Mouse (Mus musculus): ENCODE measurements around the gene Scaf4. TPM values are rescaled to one million over a fixed set of nuclear protein-coding genes. Genes with fewer than 3 reads are reported as not detected.

Gene Scaf4
- polyA plus RNA-seq, 1 experiment from 2014 or later, result 25.0 TPM

DNA sequence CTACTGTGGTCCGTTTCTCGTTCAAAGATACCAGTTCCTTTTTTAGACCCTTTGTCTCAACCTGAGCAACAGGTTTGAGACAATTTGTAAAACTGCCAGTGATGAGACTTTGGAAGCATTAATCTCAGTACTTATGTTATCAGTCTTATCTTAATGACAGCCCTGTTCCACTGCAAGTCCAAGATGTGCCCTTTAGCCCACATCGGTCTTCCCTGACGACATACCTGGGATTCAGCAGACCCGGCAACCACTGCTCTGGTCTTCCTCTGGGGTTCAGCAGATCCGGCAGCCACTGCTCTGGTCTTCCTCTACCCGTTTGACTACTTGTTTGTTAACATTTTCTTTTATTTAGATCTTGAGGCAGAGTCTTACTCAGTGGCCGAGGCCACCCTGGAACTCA lies 72.5 kb downstream of the Scaf4 start:
- no peak overlapping the region for H3K27ac ChIP-seq (replicated peaks)

DNA sequence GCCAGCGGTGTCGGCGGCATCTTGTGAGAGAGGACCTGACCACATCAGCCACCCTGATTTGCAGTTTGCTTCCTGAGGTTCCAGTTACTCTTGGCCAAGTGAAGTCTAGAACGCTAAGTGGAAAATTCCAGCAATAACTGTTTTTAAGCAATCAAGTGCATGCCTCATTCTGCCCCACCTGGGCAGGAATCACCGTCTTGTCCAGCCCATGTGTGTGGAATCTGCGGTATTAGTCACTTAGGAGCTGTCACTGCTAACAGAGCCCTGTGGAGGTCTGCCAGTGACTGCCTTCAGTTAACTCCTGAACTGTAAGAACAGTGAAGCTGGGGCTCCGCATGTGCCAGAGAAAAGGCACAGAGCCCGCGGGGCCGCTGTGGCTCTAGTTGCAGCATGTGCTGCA lies 73.6 kb downstream of the Scaf4 start:
- WGBS, result 91% methylated on average over 10 of the region's 10 CpGs
- no peak overlapping the region for H3K4me2 ChIP-seq (replicated peaks)
- ATAC-seq (replicated peaks), result no peak

More for the DNA sequence above, 72.5 kb downstream of the Scaf4 start:
- H3K4me1 ChIP-seq, result no peaks in the 10 kb centered on the region
- H3K36me3 ChIP-seq, result no peaks in the 10 kb centered on the region
- no peaks in the 10 kb centered on the region for H3K27me3 ChIP-seq
- no peak overlapping the region for H3K4me3 ChIP-seq
- WGBS, result 85% methylated on average over 8 of the region's 8 CpGs
- no peak overlapping the region for H3K9ac ChIP-seq (replicated peaks)
- H3K4me2 ChIP-seq (replicated peaks), result no peak overlapping the region
- ATAC-seq (replicated peaks), result no peak
- H3K9me3 ChIP-seq, result no peaks in the 10 kb centered on the region

GRCm38 (mm10) chr16:90208996-90209395 lies 75.3 kb downstream of the Scaf4 start:
- Histone ChIP-seq H3K9ac (replicated peaks) (no peak overlapping the region), H3K27me3 (no peaks in the 10 kb centered on the region), H3K4me1 (no peaks in the 10 kb centered on the region), H3K4me2 (replicated peaks) (no peak overlapping the region), H3K4me3 (no peak overlapping the region), H3K27ac (replicated peaks) (no peak overlapping the region), H3K9me3 (no peaks in the 10 kb centered on the region), H3K36me3 (no peaks in the 10 kb centered on the region)
- no peak for ATAC-seq (replicated peaks)
- 78% methylated on average over 3 of the region's 3 CpGs for WGBS

More for the DNA sequence above, 73.6 kb downstream of the Scaf4 start:
- H3K9ac ChIP-seq (replicated peaks), result no peak overlapping the region
- no peak overlapping the region for H3K27ac ChIP-seq (replicated peaks)
- H3K27me3 ChIP-seq, result no peaks in the 10 kb centered on the region
- H3K9me3 ChIP-seq, result no peaks in the 10 kb centered on the region
- H3K4me1 ChIP-seq, result no peaks in the 10 kb centered on the region
- no peaks in the 10 kb centered on the region for H3K36me3 ChIP-seq
- no peak overlapping the region for H3K4me3 ChIP-seq

DNA sequence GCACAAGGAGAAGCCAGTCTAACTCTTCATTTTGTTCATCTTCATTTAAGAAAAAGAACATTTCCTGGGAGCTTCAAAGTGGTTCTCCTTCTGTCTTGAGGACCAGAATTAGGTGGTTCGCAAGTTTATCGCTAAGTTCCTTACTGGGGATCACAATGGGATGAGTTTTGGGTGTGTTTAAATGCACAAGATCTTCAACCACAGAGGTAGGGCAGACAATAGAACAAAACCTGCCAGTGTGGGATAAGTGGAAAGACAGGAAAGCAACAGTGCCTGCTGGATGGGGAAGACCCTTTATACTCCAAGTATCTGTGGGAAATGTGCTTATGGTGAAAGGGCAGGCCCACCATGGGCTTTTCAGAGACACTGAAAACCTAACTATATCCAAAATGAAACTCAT lies 79.4 kb downstream of the Scaf4 start:
- H3K4me3 ChIP-seq, result no peak overlapping the region
- no peaks in the 10 kb centered on the region for H3K27me3 ChIP-seq
- 94% methylated on average over 2 of the region's 2 CpGs for WGBS
- H3K36me3 ChIP-seq, result no peaks in the 10 kb centered on the region
- no peak overlapping the region for H3K4me2 ChIP-seq (replicated peaks)
- ATAC-seq (replicated peaks), result no peak
- H3K27ac ChIP-seq (replicated peaks), result no peak overlapping the region
- H3K9me3 ChIP-seq, result no peaks in the 10 kb centered on the region
- no peaks in the 10 kb centered on the region for H3K4me1 ChIP-seq
- no peak overlapping the region for H3K9ac ChIP-seq (replicated peaks)

DNA sequence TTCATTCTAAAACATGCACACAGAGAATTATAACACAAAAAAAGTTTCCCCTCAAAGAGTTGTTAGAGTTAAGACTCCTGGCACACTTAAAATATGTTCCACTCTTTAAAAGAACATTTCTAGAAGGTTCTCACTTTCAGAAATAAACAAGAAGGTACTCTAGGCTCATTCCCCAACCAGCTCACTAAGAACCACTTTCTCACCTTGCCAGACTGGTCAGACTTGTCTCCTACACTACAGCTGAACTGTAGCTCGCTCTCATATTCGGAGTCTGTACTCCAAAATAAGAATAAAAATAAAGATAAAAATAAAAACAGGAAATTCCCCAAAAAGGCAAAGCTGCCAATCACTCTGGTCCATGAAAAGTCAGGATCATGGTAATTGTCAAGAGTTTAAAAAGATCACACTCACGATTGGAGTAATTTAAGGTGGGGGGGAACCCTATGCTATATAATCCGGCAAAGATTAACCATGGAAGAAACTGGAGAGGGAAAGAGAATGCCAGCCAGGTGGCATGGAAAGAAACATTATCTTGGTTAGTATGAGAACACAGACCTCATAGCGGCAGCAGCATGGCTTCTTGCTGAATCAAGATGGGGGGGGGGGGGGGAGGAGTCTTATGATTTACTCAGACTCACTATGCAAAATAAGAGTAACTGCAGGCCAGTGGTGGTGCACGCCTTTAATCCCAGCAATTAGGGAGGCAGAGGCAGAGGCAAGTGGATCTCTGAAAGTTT lies 80.9 kb downstream of the Scaf4 start:
- Histone ChIP-seq H3K4me3 (no peak overlapping the region), H3K9me3 (no peaks in the 10 kb centered on the region), H3K27ac (replicated peaks) (no peak overlapping the region), H3K4me1 (no peaks in the 10 kb centered on the region), H3K27me3 (no peaks in the 10 kb centered on the region), H3K36me3 (no peaks in the 10 kb centered on the region), H3K4me2 (replicated peaks) (no peak overlapping the region), H3K9ac (replicated peaks) (no peak overlapping the region)
- ATAC-seq (replicated peaks), result no peak
- WGBS, result 82% methylated on average over 6 of the region's 6 CpGs

DNA sequence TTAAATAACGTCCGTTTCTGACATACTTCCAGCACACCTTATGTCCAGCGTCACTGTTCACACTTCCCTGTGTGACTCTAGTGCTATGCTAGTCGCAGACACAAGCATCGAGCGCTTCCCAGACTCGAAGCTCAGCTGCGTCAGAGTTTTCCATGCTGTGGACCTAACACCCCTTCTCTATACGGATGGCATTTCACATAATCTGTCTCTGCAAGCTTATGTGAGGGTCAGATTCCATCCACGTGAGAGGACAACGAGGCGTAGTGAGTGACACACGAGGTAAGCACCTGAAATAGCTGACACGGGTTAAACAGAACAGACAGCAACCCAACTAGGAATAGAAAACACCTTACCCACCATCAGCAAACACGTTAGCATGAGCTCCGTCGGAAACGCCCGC lies 82.2 kb downstream of the Scaf4 start:
- no peaks in the 10 kb centered on the region for H3K36me3 ChIP-seq
- H3K27me3 ChIP-seq, result no peaks in the 10 kb centered on the region
- no peak overlapping the region for H3K27ac ChIP-seq (replicated peaks)
- no peaks in the 10 kb centered on the region for H3K9me3 ChIP-seq
- no peak overlapping the region for H3K4me2 ChIP-seq (replicated peaks)
- no peak overlapping the region for H3K4me3 ChIP-seq
- WGBS, result 79% methylated on average over 19 of the region's 19 CpGs
- peaks cover 9% of the 10 kb centered on the region; the same call in 1 of the 2 replicates for H3K4me1 ChIP-seq
- H3K9ac ChIP-seq (replicated peaks), result 0 out of 2 replicates have a peak overlapping the region, but pooled peaks have one; percentile 2
- no peak for ATAC-seq (replicated peaks)

DNA sequence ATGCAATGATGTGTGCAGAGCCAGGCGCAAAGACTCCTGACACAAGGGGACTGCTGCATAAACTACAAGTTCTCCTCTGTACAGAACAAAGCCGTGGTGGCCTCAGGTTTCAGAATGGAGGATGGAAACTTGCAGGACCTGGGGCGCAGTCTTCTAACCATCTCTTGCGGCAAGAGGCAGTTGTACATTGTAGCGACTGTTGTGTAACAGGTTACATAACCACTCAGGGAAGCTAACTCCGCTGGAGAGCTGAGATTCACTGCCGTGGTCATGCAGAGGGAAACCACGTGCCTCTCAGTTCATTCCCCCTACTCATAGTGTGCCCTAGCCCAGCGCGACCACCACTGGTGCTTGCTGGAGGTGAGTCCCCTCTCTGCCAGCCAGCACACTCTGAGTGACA lies 85.1 kb downstream of the Scaf4 start:
- Histone ChIP-seq H3K4me1 (peaks cover 9% of the 10 kb centered on the region; the same call in 1 of the 2 replicates), H3K9me3 (no peaks in the 10 kb centered on the region), H3K27ac (replicated peaks) (no peak overlapping the region), H3K36me3 (no peaks in the 10 kb centered on the region), H3K4me3 (no peak overlapping the region), H3K9ac (replicated peaks) (no peak overlapping the region), H3K27me3 (no peaks in the 10 kb centered on the region), H3K4me2 (replicated peaks) (no peak overlapping the region)
- no peak for ATAC-seq (replicated peaks)
- WGBS, result 85% methylated on average over 10 of the region's 10 CpGs

GRCm38 (mm10) chr16:90198626-90199025 lies 85.7 kb downstream of the Scaf4 start:
- Histone ChIP-seq H3K4me3 (no peak overlapping the region), H3K4me2 (replicated peaks) (no peak overlapping the region), H3K9ac (replicated peaks) (no peak overlapping the region), H3K27me3 (no peaks in the 10 kb centered on the region), H3K36me3 (no peaks in the 10 kb centered on the region), H3K4me1 (peaks cover 9% of the 10 kb centered on the region; the same call in 1 of the 2 replicates), H3K27ac (replicated peaks) (no peak overlapping the region), H3K9me3 (no peaks in the 10 kb centered on the region)
- 95% methylated on average over 6 of the region's 6 CpGs for WGBS
- ATAC-seq (replicated peaks), result no peak

- Histone ChIP-seq H3K27ac (replicated peaks) (no peak overlapping the region), H3K36me3 (no peaks in the 10 kb centered on the region), H3K4me3 (peak overlapping the region; percentile 44), H3K27me3 (no peaks in the 10 kb centered on the region), H3K4me2 (replicated peaks) (peak overlapping the region; percentile 56), H3K4me1 (peaks cover 9% of the 10 kb centered on the region; the same call in 1 of the 2 replicates), H3K9ac (replicated peaks) (peak overlapping the region; percentile 47), H3K9me3 (no peaks in the 10 kb centered on the region)
- ATAC-seq (replicated peaks), result peak; percentile 92
- 2% methylated on average over 22 of the region's 22 CpGs for WGBS
Measured at GRCm38 (mm10) chr16:90197337-90197973, 86.8 kb downstream of the Scaf4 start.

- H3K4me3 ChIP-seq, result no peak overlapping the region
- no peaks in the 10 kb centered on the region for H3K9me3 ChIP-seq
- H3K27me3 ChIP-seq, result no peaks in the 10 kb centered on the region
- ATAC-seq (replicated peaks), result no peak
- 88% methylated on average over 7 of the region's 7 CpGs for WGBS
- H3K9ac ChIP-seq (replicated peaks), result no peak overlapping the region
- H3K36me3 ChIP-seq, result no peaks in the 10 kb centered on the region
- peaks cover 9% of the 10 kb centered on the region; the same call in 1 of the 2 replicates for H3K4me1 ChIP-seq
- no peak overlapping the region for H3K27ac ChIP-seq (replicated peaks)
- no peak overlapping the region for H3K4me2 ChIP-seq (replicated peaks)
Measured at GRCm38 (mm10) chr16:90196688-90197240, 87.5 kb downstream of the Scaf4 start.

GRCm38 (mm10) chr16:90193719-90194118 lies 90.6 kb downstream of the Scaf4 start:
- H3K27ac ChIP-seq (replicated peaks), result no peak overlapping the region
- H3K4me2 ChIP-seq (replicated peaks), result no peak overlapping the region
- H3K9ac ChIP-seq (replicated peaks), result no peak overlapping the region
- peaks cover 9% of the 10 kb centered on the region; the same call in 1 of the 2 replicates for H3K4me1 ChIP-seq
- no peaks in the 10 kb centered on the region for H3K9me3 ChIP-seq
- H3K4me3 ChIP-seq, result no peak overlapping the region
- no peaks in the 10 kb centered on the region for H3K27me3 ChIP-seq
- no peaks in the 10 kb centered on the region for H3K36me3 ChIP-seq
- ATAC-seq (replicated peaks), result no peak

- no peaks in the 10 kb centered on the region for H3K4me1 ChIP-seq
- no peaks in the 10 kb centered on the region for H3K9me3 ChIP-seq
- H3K27ac ChIP-seq (replicated peaks), result no peak overlapping the region
- no peak overlapping the region for H3K4me2 ChIP-seq (replicated peaks)
- no peaks in the 10 kb centered on the region for H3K36me3 ChIP-seq
- no peaks in the 10 kb centered on the region for H3K27me3 ChIP-seq
- no peak overlapping the region for H3K4me3 ChIP-seq
- no peak for ATAC-seq (replicated peaks)
- no peak overlapping the region for H3K9ac ChIP-seq (replicated peaks)
- 77% methylated on average over 6 of the region's 6 CpGs for WGBS
Measured at GRCm38 (mm10) chr16:90191289-90191688, 93.0 kb downstream of the Scaf4 start.
